Mouse (Mus musculus): ENCODE data around the gene Olfr186.

DNA sequence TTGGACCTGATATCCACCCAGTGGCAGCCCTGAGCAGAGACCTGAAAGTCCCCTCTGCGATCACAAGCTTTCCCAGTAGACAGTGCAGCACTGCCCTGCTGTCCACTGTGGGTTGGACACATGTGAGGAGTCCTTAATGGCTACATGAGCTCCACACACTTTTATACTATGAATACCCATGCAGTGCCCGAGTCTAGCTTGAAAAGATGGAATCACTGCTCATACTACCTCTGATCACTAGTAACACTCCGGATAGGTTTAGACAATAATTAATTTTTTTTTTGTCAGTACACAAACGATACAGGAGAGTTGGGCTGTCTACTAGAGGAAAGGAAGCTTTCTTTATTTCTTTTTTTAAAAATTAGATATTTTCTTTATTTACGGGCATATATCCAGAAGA lies 47.8 kb upstream of the Olfr186 start, which contains the start of gene Olfr190:
- TF ChIP-seq TAL1 (IDR thresholded peaks at IDR 0.05; ENCODE audit: low read length), result no peak
- TF ChIP-seq GATA1 (IDR thresholded peaks at IDR 0.05; ENCODE audit: low read length), result no peak

All from erythroblast, embryonic 14.5 days (primary cell).